Mouse (Mus musculus) v-Abl transformed pro-B cells (cell line): ENCODE measurements at regions not wholly inside any gene's neighbourhood (a gene's known extent, or its start where the extent isn't known, plus 50 kb on each side); places are given as distances from the start of the nearest gene placed in this dataset.

Experiments used
- in situ Hi-C, 2 experiments: fragments of 400-800 bp; cut with MboI; formaldehyde crosslinking; loops; one replicate each; pipeline ENCODE4 v1.15.1; 2025; ENCODE audit not compliant: unreplicated experiment in 2 of 2

DNA sequence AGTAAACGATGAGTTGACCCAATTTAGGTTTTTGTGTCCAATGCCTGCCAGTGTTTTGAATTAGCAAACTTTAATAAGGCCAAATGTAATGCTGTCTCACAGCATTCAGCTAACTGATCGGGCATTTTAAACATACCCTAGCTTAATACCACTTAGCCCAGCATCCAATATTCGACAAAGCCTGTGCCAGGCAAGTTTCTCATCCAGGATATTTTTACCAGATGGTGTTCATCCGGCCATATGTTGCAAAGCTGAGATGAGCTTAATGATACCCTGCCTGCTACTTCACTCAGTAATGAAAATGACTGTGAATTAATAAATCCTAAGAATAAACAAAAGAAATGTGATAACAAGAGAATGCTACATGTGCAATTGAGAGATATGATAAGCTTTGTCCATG, 116.8 kb downstream of the Tpm3-rs7 start:
- in situ Hi-C loops: no loop called here

DNA sequence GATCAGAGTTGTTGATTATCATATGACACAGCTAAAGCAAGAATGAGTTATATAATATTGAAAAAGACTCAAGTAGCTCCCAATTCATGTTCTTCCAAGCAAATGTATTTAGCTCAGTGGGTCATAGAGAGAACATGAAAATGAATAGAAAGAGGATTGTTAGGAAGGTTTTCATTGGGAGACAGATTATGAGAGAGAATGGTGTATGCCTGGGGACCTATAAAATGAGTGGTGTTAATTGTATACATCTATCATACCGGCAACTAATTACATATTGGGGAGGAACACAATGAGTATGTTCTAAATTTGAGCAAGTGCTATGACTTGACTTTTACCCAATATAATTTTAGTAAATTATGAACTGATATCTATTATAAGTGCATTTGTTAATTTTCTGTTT, 127.9 kb downstream of the Tpm3-rs7 start:
- in situ Hi-C loops: no loop called here

DNA sequence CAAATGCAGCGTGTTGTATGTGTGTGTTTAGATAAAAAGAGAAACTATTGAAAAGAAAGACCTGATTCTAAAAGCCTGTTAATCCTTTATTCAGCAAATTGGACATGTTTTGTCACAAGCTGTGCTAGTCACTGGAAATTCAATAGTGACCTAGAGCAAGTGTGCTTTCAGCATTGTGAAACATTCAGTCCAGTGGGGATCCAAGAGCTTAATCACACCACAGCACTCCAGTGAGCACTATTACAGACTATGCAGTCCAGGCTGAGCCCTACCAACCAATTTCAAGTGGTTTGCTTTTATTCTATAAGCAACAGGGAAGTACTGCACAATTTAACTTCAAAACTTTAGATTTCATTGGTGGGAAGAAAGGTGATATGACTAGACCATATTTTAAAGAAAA, 140.5 kb downstream of the Tpm3-rs7 start:
- in situ Hi-C loops: no loop called here

DNA sequence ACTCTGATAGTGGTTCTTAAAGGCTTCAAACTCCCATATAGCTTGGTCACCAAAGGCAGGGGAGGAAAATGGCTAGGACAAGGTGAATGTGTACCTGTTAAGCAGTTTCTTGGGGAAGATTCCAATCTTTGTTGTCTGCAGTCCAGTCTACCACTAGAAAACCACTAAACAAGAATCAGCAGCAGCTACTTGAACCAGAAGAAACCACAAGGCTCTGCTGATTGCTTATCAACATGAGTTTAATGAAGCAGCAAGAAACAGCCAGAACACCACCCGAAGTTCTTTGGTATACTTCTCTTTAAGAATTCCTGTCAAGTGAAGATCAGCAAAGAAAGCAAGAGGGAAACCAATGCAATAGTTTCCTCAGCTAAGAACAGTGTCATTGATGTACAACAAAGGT, 143.1 kb downstream of the Tpm3-rs7 start:
- in situ Hi-C loops: no loop called here

DNA sequence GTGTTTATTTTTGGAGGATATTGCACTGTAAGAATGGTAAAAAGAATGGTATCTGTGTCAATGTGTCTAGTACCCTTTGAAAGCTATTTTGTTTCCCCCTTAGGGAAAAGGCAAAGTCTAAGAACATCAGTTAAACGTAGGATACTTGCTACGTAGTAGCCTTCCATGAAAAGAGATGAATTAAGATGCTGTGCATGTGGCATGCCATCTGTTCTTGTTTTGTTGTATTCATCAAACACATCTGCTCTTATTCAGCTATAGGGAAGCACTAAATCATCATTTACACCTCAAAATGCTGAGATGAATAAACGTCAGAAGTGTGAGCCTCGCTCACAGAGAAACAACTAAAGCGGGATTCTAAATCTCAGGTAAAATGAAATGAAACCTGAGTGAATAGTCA, 154.7 kb downstream of the Tpm3-rs7 start:
- in situ Hi-C loops: no loop called here

DNA sequence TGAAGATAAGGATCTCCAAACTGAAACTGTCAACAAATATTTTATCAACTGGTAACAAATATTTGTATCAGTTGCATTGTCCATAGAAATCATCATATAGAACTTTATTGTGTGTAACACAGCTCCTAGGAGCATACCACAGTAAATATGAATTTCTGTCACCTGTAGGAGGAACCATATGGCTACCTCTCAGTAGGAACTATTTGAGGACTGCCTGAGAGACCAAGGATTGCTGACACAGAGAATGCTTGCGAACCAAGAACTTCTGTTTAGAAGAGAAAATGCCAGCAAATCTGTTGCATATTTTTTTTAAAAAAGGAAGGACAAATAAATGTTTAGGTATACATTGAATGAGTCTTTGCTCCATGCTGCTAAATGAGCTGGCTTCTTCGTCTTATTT, 155.6 kb downstream of the Tpm3-rs7 start:
- in situ Hi-C loops: no loop called here

DNA sequence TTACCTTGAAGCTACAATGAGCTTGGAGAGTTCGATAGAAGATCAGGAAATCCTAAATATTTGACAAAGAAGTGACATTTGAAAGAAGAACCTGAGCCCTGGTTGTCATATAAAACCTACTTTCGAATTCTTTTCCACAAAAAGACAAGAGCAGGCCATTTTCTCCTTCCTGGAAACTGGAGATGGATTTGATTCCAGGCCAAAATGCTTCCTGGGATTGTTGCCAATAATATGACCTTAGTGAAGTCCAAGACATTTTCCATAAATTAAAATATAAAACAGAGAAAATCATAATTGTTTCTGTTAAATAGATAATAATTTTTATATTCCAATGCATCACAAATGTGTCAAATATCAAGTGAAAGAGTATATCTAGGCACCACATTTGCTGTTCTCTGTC, 172.2 kb downstream of the Tpm3-rs7 start:
- in situ Hi-C loops: no loop called here

DNA sequence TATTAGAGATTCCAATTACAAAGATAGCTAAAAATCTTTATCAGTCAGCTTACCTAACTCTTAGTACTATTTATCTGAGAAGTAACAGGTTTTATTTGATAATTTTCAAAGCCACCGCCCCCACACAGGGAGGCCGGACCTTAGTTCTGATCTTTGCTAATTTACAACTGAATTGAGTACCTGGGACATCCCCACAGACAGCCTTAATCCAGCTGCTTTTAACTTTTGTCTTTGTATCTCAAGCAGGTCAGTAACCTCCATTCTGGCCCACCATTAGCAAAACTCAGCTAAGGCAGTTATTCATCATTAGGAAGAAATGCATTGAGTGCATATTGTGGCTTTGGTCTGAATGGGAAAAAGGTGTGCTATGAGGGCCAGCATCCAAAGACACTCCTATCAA, 189.4 kb downstream of the Tpm3-rs7 start:
- in situ Hi-C loops: loop anchor here in 1 of 2 experiments (10.0 kb wide), 1 partner anchor 259 kb away; no protein-coding TSS in a partner anchor
